Mouse (Mus musculus) neural tube, postnatal 0 days (tissue): ENCODE data around the gene Cd248. TPM values are rescaled to one million over a fixed set of nuclear protein-coding genes. Genes with fewer than 3 reads are reported as not detected.

Source experiments
- polyA plus RNA-seq: library from polyadenylated mRNA; unstranded; fragments of >200 nt; fragmentation: Nextera tagmentation; extraction: Ambion mirVana; gene quantifications from 2 replicates; pipeline ENCODE4 v1.2.1, GENCODE M21; 2015

Cd248 gene
- 17.4 and 19.4 TPM in 2 replicates for polyA plus RNA-seq

GRCm38 (mm10) chr19:5067867-5068569, at the start of gene Cd248:
Gene Cd248, plus strand, starts transcription at chr19:5068078.

GRCm38 (mm10) chr19:5023621-5024479, 44.0 kb upstream of the Cd248 start, which contains the start of gene Slc29a2:
Gene Slc29a2, plus strand, starts transcription at chr19:5023860.

GRCm38 (mm10) chr19:5038709-5039156, 29.1 kb upstream of the Cd248 start, which contains the start of the genes B4gat1 and AC124502.3:
Gene B4gat1, plus strand, starts transcription at chr19:5038826.
Gene AC124502.3, plus strand, starts transcription at chr19:5038891.

GRCm38 (mm10) chr19:5040862-5041523, 26.9 kb upstream of the Cd248 start, which contains the start of gene Brms1:
Gene Brms1, plus strand, starts transcription at chr19:5041354.

GRCm38 (mm10) chr19:5050047-5050905, 17.6 kb upstream of the Cd248 start, which contains the start of gene Rin1:
Gene Rin1, plus strand, starts transcription at chr19:5050481.

GRCm38 (mm10) chr19:5085145-5085863, 17.4 kb downstream of the Cd248 start, which contains the start of gene Tmem151a:
Gene Tmem151a, minus strand, starts transcription at chr19:5085531.

GRCm38 (mm10) chr19:5087884-5088728, 20.2 kb downstream of the Cd248 start, which contains the start of gene Yif1a:
Gene Yif1a, plus strand, starts transcription at chr19:5088538.

GRCm38 (mm10) chr19:5098363-5099143, 30.7 kb downstream of the Cd248 start, which contains the start of gene Cnih2:
Gene Cnih2, minus strand, starts transcription at chr19:5098521.

GRCm38 (mm10) chr19:5106731-5107191, 38.9 kb downstream of the Cd248 start, which contains the start of gene Rab1b:
Gene Rab1b, minus strand, starts transcription at chr19:5107072.

GRCm38 (mm10) chr19:5118384-5118698, 50.5 kb downstream of the Cd248 start, which contains the start of gene Klc2:
Gene Klc2, minus strand, starts transcription at chr19:5118560.

Other genes with a start within 250 kb of the Cd248 start
- gene Ccs, start 228.7 kb upstream of the Cd248 start, polyA plus RNA-seq, result 48.0 and 51.2 TPM in 2 replicates
- gene Ccdc87, start 228.7 kb upstream of the Cd248 start, polyA plus RNA-seq, result 0.63 and 0.85 TPM in 2 replicates
- gene Ctsf, start 212.9 kb upstream of the Cd248 start, polyA plus RNA-seq, result 92.7 and 98.1 TPM in 2 replicates
- gene Actn3, start 190.2 kb upstream of the Cd248 start, polyA plus RNA-seq, result 3.9 and 5.1 TPM in 2 replicates
- gene Zdhhc24, start 189.4 kb upstream of the Cd248 start, polyA plus RNA-seq, result 18.3 and 20.1 TPM in 2 replicates
- gene Bbs1, start 161.4 kb upstream of the Cd248 start, polyA plus RNA-seq, result 8.7 and 8.8 TPM in 2 replicates
- 66.6 and 67.5 TPM in 2 replicates for gene Dpp3, start 139.8 kb upstream of the Cd248 start, polyA plus RNA-seq
- gene Peli3, start 125.0 kb upstream of the Cd248 start, polyA plus RNA-seq, result 10.4 and 12.1 TPM in 2 replicates
- 116 and 126 TPM in 2 replicates for gene Mrpl11, start 105.9 kb upstream of the Cd248 start, polyA plus RNA-seq
- 0.28 and 0.39 TPM in 2 replicates for gene Npas4, start 77.8 kb upstream of the Cd248 start, polyA plus RNA-seq
- 17.8 and 18.5 TPM in 2 replicates for gene Slc29a2, start 44.2 kb upstream of the Cd248 start, polyA plus RNA-seq
- 166 and 173 TPM in 2 replicates for gene B4gat1, start 29.3 kb upstream of the Cd248 start, polyA plus RNA-seq
- gene AC124502.3, start 29.2 kb upstream of the Cd248 start, polyA plus RNA-seq, result 1.7 and 2.2 TPM in 2 replicates
- 14.2 and 14.9 TPM in 2 replicates for gene Brms1, start 26.7 kb upstream of the Cd248 start, polyA plus RNA-seq
- 0.55 and 0.71 TPM in 2 replicates for gene Rin1, start 17.6 kb upstream of the Cd248 start, polyA plus RNA-seq
- gene Tmem151a, start 17.5 kb downstream of the Cd248 start, polyA plus RNA-seq, result 63.2 and 66.9 TPM in 2 replicates
- 72.6 and 73.4 TPM in 2 replicates for gene Yif1a, start 20.5 kb downstream of the Cd248 start, polyA plus RNA-seq
- gene Cnih2, start 30.4 kb downstream of the Cd248 start, polyA plus RNA-seq, result 448 and 454 TPM in 2 replicates
- 203 and 219 TPM in 2 replicates for gene Rab1b, start 39.0 kb downstream of the Cd248 start, polyA plus RNA-seq
- 72.6 and 86.2 TPM in 2 replicates for gene Klc2, start 50.5 kb downstream of the Cd248 start, polyA plus RNA-seq
- gene Pacs1, start 205.0 kb downstream of the Cd248 start, polyA plus RNA-seq, result 39.0 and 46.4 TPM in 2 replicates
- gene Sf3b2, start 227.4 kb downstream of the Cd248 start, polyA plus RNA-seq, result 285 and 310 TPM in 2 replicates
- 27.2 and 33.5 TPM in 2 replicates for gene Gal3st3, start 230.3 kb downstream of the Cd248 start, polyA plus RNA-seq